ENCODE assay signal across 19 mouse cellular contexts in genomic region chr2:181380251-181380650, GRCm38 (mm10). TPM values are rescaled to one million over a fixed set of nuclear protein-coding genes. Genes with fewer than 3 reads are reported as not detected.
DNase-seq lines count a peak whose midpoint lies in the region; ATAC-seq and TF ChIP-seq lines count a peak whose summit lies in the region.
"Had no signal": no experiment of that assay in that cellular context is flagged by ENCODE, and none has a peak within 500 bp of the region (broad histone marks: within the 10 kb centered on the region; RNA-seq: fewer than 3 reads in every experiment).

No protein-coding gene starts in this region.

- no peak overlapping the region for H3K27ac ChIP-seq in midbrain, embryonic 11.5 days (ENCODE audit: low read depth, low read length)
- no peak overlapping the region for H3K27ac ChIP-seq in midbrain, embryonic 16.5 days (ENCODE audit: low read length)
- H3K27ac ChIP-seq in thymus, adult 2 months (ENCODE audit: control insufficient read depth, insufficient read depth, low read length) = no peak overlapping the region

- TF ChIP-seq CTCF in thymus, adult 2 months (IDR thresholded peaks at IDR 0.05; ENCODE audit: borderline replicate concordance, control insufficient read depth, extremely low read depth, insufficient read depth, low read length, poor library complexity) = no peak

- WGBS in midbrain, embryonic 11.5 days = 82% methylated on average over 5 of the region's 5 CpGs
- 95% methylated on average over 5 of the region's 5 CpGs for WGBS in midbrain, embryonic 16.5 days
- 85% methylated on average over 5 of the region's 5 CpGs for WGBS in thymus, adult 2 months

- no peak overlapping the region for H3K4me3 ChIP-seq in midbrain, embryonic 11.5 days (ENCODE audit: low read depth, low read length)
- no peak overlapping the region for H3K4me3 ChIP-seq in midbrain, embryonic 16.5 days (ENCODE audit: low read depth, low read length)
- no peak overlapping the region for H3K4me3 ChIP-seq in thymus, adult 2 months (ENCODE audit: control insufficient read depth, insufficient read depth, low read length)

- no peaks in the 10 kb centered on the region for H3K9me3 ChIP-seq in midbrain, embryonic 11.5 days (ENCODE audit: control insufficient read depth, low read length)
- no peaks in the 10 kb centered on the region for H3K9me3 ChIP-seq in midbrain, embryonic 16.5 days (replicated peaks; ENCODE audit: control insufficient read depth, low read length, poor library complexity, severe bottlenecking)
- H3K9me3 ChIP-seq: G1E had no signal

- H3K4me2 ChIP-seq in midbrain, embryonic 11.5 days = no peak overlapping the region
- no peak overlapping the region for H3K4me2 ChIP-seq in midbrain, embryonic 16.5 days (ENCODE audit: low read length)

- DNase-seq in heart, adult 11 months = peak; percentile 92
- no peak for DNase-seq in heart, postnatal 25 days (ENCODE audit: low spot score)
- DNase-seq in midbrain, embryonic 11.5 days (ENCODE audit: low spot score, missing footprints) = peak; percentile 12
- peak; percentile 31 for DNase-seq in induced T-regulatory cell, adult 2 months (ENCODE audit: low read depth)
- DNase-seq in thymus, adult 2 months = no peak
- DNase-seq: adrenal gland, adult 2 months; adrenal gland, adult 8-10 months; adrenal gland, postnatal 10 days; adrenal gland, postnatal 14 days; adrenal gland, postnatal 25 days; adrenal gland, postnatal 36 days; B cell, adult 2 months; cerebellum, adult 11 months; cerebellum, adult 11-12 months; cerebellum, adult 18-20 months had no signal

- no peak for TF ChIP-seq POLR2A in thymus, adult 2 months (IDR thresholded peaks at IDR 0.05; ENCODE audit: control insufficient read depth, extremely low read depth, insufficient read depth, low read length, poor library complexity)

- H3K27me3 ChIP-seq in midbrain, embryonic 11.5 days (ENCODE audit: control insufficient read depth, insufficient read depth, low read length) = no peaks in the 10 kb centered on the region
- no peaks in the 10 kb centered on the region for H3K27me3 ChIP-seq in midbrain, embryonic 16.5 days (ENCODE audit: control insufficient read depth, insufficient read depth, low read depth, low read length)
- no peaks in the 10 kb centered on the region for H3K27me3 ChIP-seq in thymus, adult 2 months (ENCODE audit: control insufficient read depth, insufficient read depth, low read length)
- H3K27me3 ChIP-seq: CH12.LX, Patski had no signal

- no peak overlapping the region for H3K9ac ChIP-seq in midbrain, embryonic 11.5 days (ENCODE audit: low read length)
- no peak overlapping the region for H3K9ac ChIP-seq in midbrain, embryonic 16.5 days (ENCODE audit: low read depth, low read length)

- peaks cover 16% of the 10 kb centered on the region for H3K36me3 ChIP-seq in midbrain, embryonic 11.5 days (ENCODE audit: control insufficient read depth, insufficient read depth, low read length)
- peaks cover 43% of the 10 kb centered on the region for H3K36me3 ChIP-seq in midbrain, embryonic 16.5 days (ENCODE audit: control insufficient read depth, insufficient read depth, low read length)
- peaks cover 30% of the 10 kb centered on the region for H3K36me3 ChIP-seq in thymus, adult 2 months (ENCODE audit: control insufficient read depth, insufficient read depth, low read length)

- ATAC-seq in midbrain, embryonic 11.5 days (ENCODE audit: low FRiP score) = no peak
- no peak for ATAC-seq in midbrain, embryonic 16.5 days
- ATAC-seq: Patski had no signal

- intact Hi-C loops in heart, postnatal 25 days (cut with DNase I) = no loop called here

- H3K4me1 ChIP-seq in midbrain, embryonic 11.5 days (ENCODE audit: control insufficient read depth, insufficient read depth, low read length) = no peaks in the 10 kb centered on the region
- H3K4me1 ChIP-seq in midbrain, embryonic 16.5 days (ENCODE audit: control insufficient read depth, insufficient read depth, low read length) = no peaks in the 10 kb centered on the region
- peaks cover 16% of the 10 kb centered on the region for H3K4me1 ChIP-seq in thymus, adult 2 months (replicated peaks; ENCODE audit: control insufficient read depth, insufficient read depth, low read length)

RNA-seq across cellular contexts. Expression of gene Lime1, which starts 0.4 kb away (rescaled TPM):
- total RNA-seq in heart, postnatal 25 days (2021) = 1 to 10 TPM; 7.0 to 7.4 TPM
- 19.7 TPM in 2 replicates for polyA plus RNA-seq in midbrain, embryonic 11.5 days (2014; fragmentation: Nextera tagmentation; extraction: Ambion mirVana)
- 61.4 and 65.9 TPM in 2 replicates for polyA plus RNA-seq in midbrain, embryonic 16.5 days (2015; fragmentation: Nextera tagmentation; extraction: Ambion mirVana)
- 263 and 268 TPM in 2 replicates for polyA plus RNA-seq in thymus, adult 2 months (2012; rRNA removed)

RNA-seq across cellular contexts. Expression of gene Arfrp1, which starts 15.0 kb away (rescaled TPM):
- 10 to 100 TPM; 54.3 to 54.9 TPM for total RNA-seq in heart, postnatal 25 days (2021)
- polyA plus RNA-seq in midbrain, embryonic 11.5 days (2014; fragmentation: Nextera tagmentation; extraction: Ambion mirVana) = 54.2 and 60.9 TPM in 2 replicates
- polyA plus RNA-seq in midbrain, embryonic 16.5 days (2015; fragmentation: Nextera tagmentation; extraction: Ambion mirVana) = 84.7 and 93.0 TPM in 2 replicates
- polyA plus RNA-seq in thymus, adult 2 months (2012; rRNA removed) = 60.9 and 69.6 TPM in 2 replicates

RNA-seq across cellular contexts. Expression of gene Zgpat, which starts 15.5 kb away (rescaled TPM):
- 10 to 100 TPM; 18.3 to 21.2 TPM for total RNA-seq in heart, postnatal 25 days (2021)
- 34.5 and 36.8 TPM in 2 replicates for polyA plus RNA-seq in midbrain, embryonic 11.5 days (2014; fragmentation: Nextera tagmentation; extraction: Ambion mirVana)
- polyA plus RNA-seq in midbrain, embryonic 16.5 days (2015; fragmentation: Nextera tagmentation; extraction: Ambion mirVana) = 88.7 and 94.5 TPM in 2 replicates
- 87.6 and 91.9 TPM in 2 replicates for polyA plus RNA-seq in thymus, adult 2 months (2012; rRNA removed)

Comparison
In these comparisons a context has a peak if more than half of its experiments do, and no peak if none do; other contexts are left out.
1. DNase-seq: peak in heart, adult 11 months (single experiment), midbrain, embryonic 11.5 days (single experiment) and induced T-regulatory cell, adult 2 months (single experiment); none in heart, postnatal 25 days (single experiment) and thymus, adult 2 months (single experiment).